Mouse (Mus musculus): Measurements from ENCODE around the gene Smg7. TPM values are rescaled to one million over a fixed set of nuclear protein-coding genes. Genes with fewer than 3 reads are reported as not detected.

The Smg7 gene
- polyA plus RNA-seq, 1 experiment from 2014 or later: 44.0 TPM

GRCm38 (mm10) chr1:152841057-152841456 lies 61.4 kb downstream of the Smg7 start:
- no peaks in the 10 kb centered on the region for H3K27me3 ChIP-seq
- in situ Hi-C loops (cut with MboI; ENCODE audit: low pct_unique_long_range_greater_than_20kb): no loop called here
- no peak for DNase-seq (ENCODE audit: low read depth, low spot score)
- ChIA-PET POLR2A (no interaction called here), CTCF (interaction anchor here (1.2 kb wide), 1 partner anchor 28 kb away, joined by 3 read pairs; no protein-coding TSS in a partner anchor)
- ATAC-seq: no peak
- no peak for TF ChIP-seq CTCF (IDR thresholded peaks at IDR 0.05)

- CTCF ChIA-PET: interaction anchor here (1.2 kb wide), 1 partner anchor 29 kb away, joined by 3 read pairs; no protein-coding TSS in a partner anchor
- no peaks in the 10 kb centered on the region for H3K27me3 ChIP-seq
- POLR2A ChIA-PET: no interaction called here
- no peak for ATAC-seq
- in situ Hi-C loops (cut with MboI; ENCODE audit: low pct_unique_long_range_greater_than_20kb): no loop called here
- no peak for DNase-seq (ENCODE audit: low read depth, low spot score)
- TF ChIP-seq CTCF (IDR thresholded peaks at IDR 0.05): no peak
Observed at GRCm38 (mm10) chr1:152840343-152840742, 62.1 kb downstream of the Smg7 start.

- in situ Hi-C loops (cut with MboI; ENCODE audit: low pct_unique_long_range_greater_than_20kb): no loop called here
- DNase-seq (ENCODE audit: low read depth, low spot score) (no peak), ATAC-seq (no peak)
- H3K27me3 ChIP-seq: no peaks in the 10 kb centered on the region
- ChIA-PET CTCF (no interaction called here), POLR2A (no interaction called here)
- no peak for TF ChIP-seq CTCF (IDR thresholded peaks at IDR 0.05)
Observed at GRCm38 (mm10) chr1:152838841-152839240, 63.6 kb downstream of the Smg7 start.

- DNase-seq (ENCODE audit: low read depth, low spot score): no peak
- POLR2A ChIA-PET: no interaction called here
Observed at GRCm38 (mm10) chr1:152838026-152838702, 64.3 kb downstream of the Smg7 start.

GRCm38 (mm10) chr1:152835061-152835460 lies 67.4 kb downstream of the Smg7 start:
- in situ Hi-C loops (cut with MboI; ENCODE audit: low pct_unique_long_range_greater_than_20kb): no loop called here
- ATAC-seq (no peak), DNase-seq (ENCODE audit: low read depth, low spot score) (no peak)
- no peaks in the 10 kb centered on the region for H3K27me3 ChIP-seq
- ChIA-PET POLR2A (no interaction called here), CTCF (no interaction called here)
- no peak for TF ChIP-seq CTCF (IDR thresholded peaks at IDR 0.05)

More at GRCm38 (mm10) chr1:152838026-152838702, 64.3 kb downstream of the Smg7 start:
- in situ Hi-C loops (cut with MboI; ENCODE audit: low pct_unique_long_range_greater_than_20kb): no loop called here
- ATAC-seq: no peak
- no peak for TF ChIP-seq CTCF (IDR thresholded peaks at IDR 0.05)
- H3K27me3 ChIP-seq: no peaks in the 10 kb centered on the region
- CTCF ChIA-PET: no interaction called here

- no peaks in the 10 kb centered on the region for H3K27me3 ChIP-seq
- in situ Hi-C loops (cut with MboI; ENCODE audit: low pct_unique_long_range_greater_than_20kb): no loop called here
- ChIA-PET POLR2A (interaction anchor here (1.2 kb wide), 1 partner anchor 10 kb away, joined by 3 read pairs; no protein-coding TSS in a partner anchor), CTCF (interaction anchor here (1.0 to 1.3 kb wide), 2 partner anchors 11 to 13 kb away, joined by 3 read pairs; no protein-coding TSS in a partner anchor)
- ATAC-seq (no peak), DNase-seq (ENCODE audit: low read depth, low spot score) (no peak)
- no peak for TF ChIP-seq CTCF (IDR thresholded peaks at IDR 0.05)
Observed at GRCm38 (mm10) chr1:152832316-152832715, 70.1 kb downstream of the Smg7 start.

GRCm38 (mm10) chr1:152831619-152832018 lies 70.8 kb downstream of the Smg7 start:
- ChIA-PET CTCF (interaction anchor here (0.8 kb wide), 1 partner anchor 12 kb away, joined by 4 read pairs; no protein-coding TSS in a partner anchor), POLR2A (no interaction called here)
- in situ Hi-C loops (cut with MboI; ENCODE audit: low pct_unique_long_range_greater_than_20kb): no loop called here
- ATAC-seq (no peak), DNase-seq (ENCODE audit: low read depth, low spot score) (no peak)
- no peak for TF ChIP-seq CTCF (IDR thresholded peaks at IDR 0.05)
- no peaks in the 10 kb centered on the region for H3K27me3 ChIP-seq

GRCm38 (mm10) chr1:152831003-152831402 lies 71.4 kb downstream of the Smg7 start:
- CTCF ChIA-PET: interaction anchor here (0.8 kb wide), 1 partner anchor 12 kb away, joined by 4 read pairs; no protein-coding TSS in a partner anchor
- no peak for TF ChIP-seq CTCF (IDR thresholded peaks at IDR 0.05)
- H3K27me3 ChIP-seq: no peaks in the 10 kb centered on the region
- ATAC-seq: no peak
- POLR2A ChIA-PET: no interaction called here
- in situ Hi-C loops (cut with MboI; ENCODE audit: low pct_unique_long_range_greater_than_20kb): no loop called here
- no peak for DNase-seq (ENCODE audit: low read depth, low spot score)

- in situ Hi-C loops (cut with MboI; ENCODE audit: low pct_unique_long_range_greater_than_20kb): no loop called here
- DNase-seq (ENCODE audit: low read depth, low spot score): no peak
- CTCF ChIA-PET: no interaction called here
- H3K27me3 ChIP-seq: no peaks in the 10 kb centered on the region
- no peak for TF ChIP-seq CTCF (IDR thresholded peaks at IDR 0.05)
- no peak for ATAC-seq
- POLR2A ChIA-PET: no interaction called here
Observed at GRCm38 (mm10) chr1:152830054-152830453, 72.4 kb downstream of the Smg7 start.

GRCm38 (mm10) chr1:152828637-152829355 lies 73.7 kb downstream of the Smg7 start:
- TF ChIP-seq CTCF (IDR thresholded peaks at IDR 0.05): no peak
- no peaks in the 10 kb centered on the region for H3K27me3 ChIP-seq
- ChIA-PET POLR2A (interaction anchor here (0.8 to 0.9 kb wide), 2 partner anchors 15 to 20 kb away, joined by 4 read pairs; no protein-coding TSS in a partner anchor), CTCF (interaction anchor here (0.7 kb wide), 1 partner anchor 16 kb away, joined by 5 read pairs; no protein-coding TSS in a partner anchor)
- in situ Hi-C loops (cut with MboI; ENCODE audit: low pct_unique_long_range_greater_than_20kb): no loop called here
- ATAC-seq (no peak), DNase-seq (ENCODE audit: low read depth, low spot score) (no peak)

- TF ChIP-seq CTCF (IDR thresholded peaks at IDR 0.05): no peak
- H3K27me3 ChIP-seq: no peaks in the 10 kb centered on the region
- CTCF ChIA-PET: no interaction called here
- POLR2A ChIA-PET: interaction anchor here (0.8 kb wide), 1 partner anchor 15 kb away, joined by 4 read pairs; no protein-coding TSS in a partner anchor
- ATAC-seq (no peak), DNase-seq (ENCODE audit: low read depth, low spot score) (no peak)
- in situ Hi-C loops (cut with MboI; ENCODE audit: low pct_unique_long_range_greater_than_20kb): no loop called here
Observed at GRCm38 (mm10) chr1:152828168-152828567, 74.3 kb downstream of the Smg7 start.

All from Patski (cell line).